Mouse (Mus musculus): ENCODE data around the gene Adamts14.

DNA sequence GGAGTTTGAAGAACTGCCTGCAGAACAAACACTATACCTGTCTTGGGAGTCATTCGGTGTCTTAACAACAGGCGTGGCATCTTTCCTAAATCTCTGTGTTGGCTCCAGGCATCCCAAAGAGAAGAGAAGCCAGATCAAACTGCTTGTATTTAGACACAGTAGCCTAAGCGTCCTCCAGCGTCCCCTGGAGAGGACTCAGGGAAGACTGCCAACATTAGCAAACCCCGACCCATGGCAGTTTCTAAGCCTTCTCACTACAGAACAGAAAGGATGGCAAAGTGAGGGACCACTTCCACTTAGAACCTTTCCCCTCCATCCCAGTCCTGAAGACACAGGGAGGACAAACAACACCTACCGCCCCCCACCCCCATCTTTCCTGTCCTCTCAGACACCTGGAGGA, 93.3 kb downstream of the Adamts14 start:
- TF ChIP-seq CTCF (IDR thresholded peaks at IDR 0.05; ENCODE audit: low read depth) = no peak
- TF ChIP-seq EP300 (optimal IDR thresholded peaks at IDR 0.05) = no peak

Data from stomach, postnatal 0 days (tissue).